Mouse (Mus musculus): ENCODE measurements at regions not wholly inside any gene's neighbourhood (a gene's known extent, or its start where the extent isn't known, plus 50 kb on each side); places are given as distances from the start of the nearest gene placed in this dataset.

DNA sequence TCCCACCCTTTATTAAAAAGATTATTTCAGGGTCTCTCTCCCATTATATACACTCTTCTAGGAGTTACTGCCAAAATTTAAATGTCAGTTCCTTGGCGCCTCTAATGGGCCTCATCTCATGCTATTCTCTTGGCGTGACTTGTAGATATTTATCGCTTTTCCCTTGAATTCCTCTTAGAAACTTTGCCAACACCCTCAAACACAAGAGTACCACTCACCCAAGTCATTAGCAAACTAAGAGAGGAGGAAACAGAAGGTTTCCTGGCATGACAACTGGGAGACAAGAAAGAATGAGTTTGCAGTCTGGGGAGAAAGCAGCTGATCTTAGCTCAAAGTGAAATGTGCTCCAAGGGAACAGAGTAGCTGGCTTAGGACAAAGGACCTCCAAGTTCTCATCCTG is 236.8 kb downstream of the Ipo11 start:
- H3K9me3 ChIP-seq (ENCODE audit: low read length), result peaks cover 4% of the 10 kb centered on the region; the same call in 1 of the 2 replicates
- H3K27me3 ChIP-seq (ENCODE audit: insufficient read depth, low read length), result no peaks in the 10 kb centered on the region
- no peak for TF ChIP-seq CTCF (conservative IDR thresholded peaks at IDR 0.05; ENCODE audit: low read length)
- TF ChIP-seq POU5F1 (IDR thresholded peaks at IDR 0.05; ENCODE audit: borderline replicate concordance, low read length), result no peak
- TF ChIP-seq NANOG (IDR thresholded peaks at IDR 0.05; ENCODE audit: borderline replicate concordance, low read length), result no peak
- H3K4me1 ChIP-seq (replicated peaks; ENCODE audit: low read depth, low read length), result no peaks in the 10 kb centered on the region
- H3K4me3 ChIP-seq (replicated peaks; ENCODE audit: low read length), result no peak overlapping the region
- no peaks in the 10 kb centered on the region for H3K36me3 ChIP-seq (ENCODE audit: insufficient read depth, low read length)

DNA sequence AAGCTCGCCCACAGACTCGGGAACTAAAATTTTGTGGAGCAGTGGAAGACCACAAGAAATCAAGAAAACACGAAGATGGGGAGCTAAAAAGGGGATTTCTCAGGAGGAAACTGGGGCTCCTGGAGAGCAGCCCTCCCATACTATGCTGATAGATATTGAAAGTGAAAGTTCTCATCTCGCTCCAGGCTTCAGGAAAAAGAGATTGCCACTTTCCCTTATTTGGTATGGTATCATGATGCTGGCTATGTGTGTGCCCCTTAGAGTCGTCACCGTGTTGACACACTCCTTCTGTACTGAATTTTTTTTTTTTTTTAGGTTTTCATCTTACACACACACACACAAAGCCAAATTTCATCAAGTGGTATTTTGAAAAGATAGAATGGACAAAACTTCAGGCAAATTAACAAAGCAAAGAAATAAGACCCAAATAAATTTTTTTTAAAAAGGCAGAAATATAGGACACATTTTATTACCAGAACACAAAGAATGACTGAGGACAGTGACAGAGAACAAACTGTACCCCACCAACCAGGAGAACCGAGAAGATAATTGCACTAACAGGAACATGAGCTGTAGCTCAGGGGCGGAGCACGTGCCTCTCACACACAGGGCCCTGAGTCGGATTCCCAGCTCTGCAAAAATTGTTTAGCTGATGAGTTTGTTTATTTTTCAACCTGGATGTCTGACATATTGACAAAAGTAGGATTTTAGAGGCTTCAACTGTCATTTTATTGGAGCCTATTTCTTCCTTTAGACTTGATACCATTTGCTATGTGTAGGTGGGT is 244.8 kb downstream of the Ipo11 start:
- no peaks in the 10 kb centered on the region for H3K4me1 ChIP-seq (replicated peaks; ENCODE audit: low read depth, low read length)
- TF ChIP-seq CTCF (conservative IDR thresholded peaks at IDR 0.05; ENCODE audit: low read length), result no peak
- no peak for TF ChIP-seq POU5F1 (IDR thresholded peaks at IDR 0.05; ENCODE audit: borderline replicate concordance, low read length)
- no peak for TF ChIP-seq NANOG (IDR thresholded peaks at IDR 0.05; ENCODE audit: borderline replicate concordance, low read length)
- no peak overlapping the region for H3K4me3 ChIP-seq (replicated peaks; ENCODE audit: low read length)
- H3K9me3 ChIP-seq (ENCODE audit: low read length), result peaks cover under 1% of the 10 kb centered on the region; the same call in 1 of the 2 replicates
- H3K27me3 ChIP-seq (ENCODE audit: insufficient read depth, low read length), result no peaks in the 10 kb centered on the region
- H3K36me3 ChIP-seq (ENCODE audit: insufficient read depth, low read length), result no peaks in the 10 kb centered on the region

DNA sequence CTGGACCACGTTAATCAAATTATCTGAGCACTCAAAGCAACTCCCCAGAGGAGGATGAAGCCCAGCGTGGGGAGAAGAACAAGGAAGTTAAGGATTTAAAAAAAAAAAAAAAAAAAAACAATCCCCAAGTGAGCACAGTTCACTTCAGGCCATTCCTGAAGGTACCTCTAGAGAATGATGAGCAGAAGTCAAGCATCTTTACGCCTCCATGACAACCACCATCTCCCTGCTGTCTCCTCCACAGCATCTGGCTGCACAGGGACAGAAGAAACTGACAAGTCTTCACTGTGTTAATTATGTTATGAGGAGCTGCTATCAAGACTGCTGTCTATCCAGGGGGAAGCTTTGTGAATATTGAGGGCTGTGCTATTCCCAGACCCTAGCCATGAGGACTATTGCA is 246.6 kb downstream of the Ipo11 start:
- TF ChIP-seq POU5F1 (IDR thresholded peaks at IDR 0.05; ENCODE audit: borderline replicate concordance, low read length), result no peak
- no peak for TF ChIP-seq NANOG (IDR thresholded peaks at IDR 0.05; ENCODE audit: borderline replicate concordance, low read length)
- TF ChIP-seq CTCF (conservative IDR thresholded peaks at IDR 0.05; ENCODE audit: low read length), result no peak
- Histone ChIP-seq H3K4me3 (replicated peaks; ENCODE audit: low read length) (no peak overlapping the region), H3K27me3 (ENCODE audit: insufficient read depth, low read length) (no peaks in the 10 kb centered on the region), H3K4me1 (replicated peaks; ENCODE audit: low read depth, low read length) (no peaks in the 10 kb centered on the region), H3K9me3 (ENCODE audit: low read length) (no peaks in the 10 kb centered on the region), H3K36me3 (ENCODE audit: insufficient read depth, low read length) (no peaks in the 10 kb centered on the region)

DNA sequence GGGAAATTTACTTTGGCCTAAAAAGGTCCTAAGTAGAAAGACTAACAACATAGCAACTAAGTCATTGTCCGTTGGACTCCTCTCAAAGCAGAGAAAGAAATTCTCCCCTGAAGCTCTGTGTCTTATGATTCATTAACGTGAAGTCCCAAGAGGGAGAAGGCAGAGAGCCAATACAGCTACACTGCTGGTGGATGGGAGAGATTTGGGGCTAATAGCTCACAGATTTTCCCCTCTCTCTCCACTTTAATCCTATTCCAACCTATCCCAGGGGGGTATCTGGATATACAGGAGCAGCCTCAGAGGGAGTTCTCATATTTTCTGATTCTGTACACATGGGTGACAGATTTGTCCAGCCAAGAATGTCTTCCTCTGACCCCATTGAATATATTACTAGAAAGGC is 247.1 kb downstream of the Ipo11 start:
- no peaks in the 10 kb centered on the region for H3K9me3 ChIP-seq (ENCODE audit: low read length)
- H3K4me1 ChIP-seq (replicated peaks; ENCODE audit: low read depth, low read length), result no peaks in the 10 kb centered on the region
- TF ChIP-seq POU5F1 (IDR thresholded peaks at IDR 0.05; ENCODE audit: borderline replicate concordance, low read length) (no peak), CTCF (conservative IDR thresholded peaks at IDR 0.05; ENCODE audit: low read length) (no peak), NANOG (IDR thresholded peaks at IDR 0.05; ENCODE audit: borderline replicate concordance, low read length) (no peak)
- H3K36me3 ChIP-seq (ENCODE audit: insufficient read depth, low read length), result no peaks in the 10 kb centered on the region
- H3K27me3 ChIP-seq (ENCODE audit: insufficient read depth, low read length), result no peaks in the 10 kb centered on the region
- H3K4me3 ChIP-seq (replicated peaks; ENCODE audit: low read length), result no peak overlapping the region

DNA sequence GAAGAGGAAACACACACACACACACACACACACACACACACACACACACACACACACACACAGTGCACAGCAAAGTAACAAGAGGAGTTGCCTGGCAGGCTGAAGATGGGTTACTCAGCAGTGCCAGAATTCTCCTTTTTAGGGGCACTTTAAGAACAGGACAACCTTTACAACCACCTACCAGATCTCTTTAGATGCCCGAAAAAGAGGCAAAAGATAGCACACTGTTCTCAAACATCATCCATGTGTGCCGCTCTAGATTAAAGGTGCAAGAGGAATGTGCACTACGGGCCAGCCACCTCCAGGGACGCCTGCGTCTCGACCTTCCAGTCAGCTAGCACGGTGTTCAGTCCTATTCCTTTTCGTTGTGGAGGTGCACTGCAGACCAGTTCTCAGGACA is 247.7 kb downstream of the Ipo11 start:
- Histone ChIP-seq H3K4me3 (replicated peaks; ENCODE audit: low read length) (no peak overlapping the region), H3K9me3 (ENCODE audit: low read length) (no peaks in the 10 kb centered on the region), H3K27me3 (ENCODE audit: insufficient read depth, low read length) (no peaks in the 10 kb centered on the region), H3K36me3 (ENCODE audit: insufficient read depth, low read length) (no peaks in the 10 kb centered on the region), H3K4me1 (replicated peaks; ENCODE audit: low read depth, low read length) (no peaks in the 10 kb centered on the region)
- no peak for TF ChIP-seq CTCF (conservative IDR thresholded peaks at IDR 0.05; ENCODE audit: low read length)
- no peak for TF ChIP-seq NANOG (IDR thresholded peaks at IDR 0.05; ENCODE audit: borderline replicate concordance, low read length)
- no peak for TF ChIP-seq POU5F1 (IDR thresholded peaks at IDR 0.05; ENCODE audit: borderline replicate concordance, low read length)

DNA sequence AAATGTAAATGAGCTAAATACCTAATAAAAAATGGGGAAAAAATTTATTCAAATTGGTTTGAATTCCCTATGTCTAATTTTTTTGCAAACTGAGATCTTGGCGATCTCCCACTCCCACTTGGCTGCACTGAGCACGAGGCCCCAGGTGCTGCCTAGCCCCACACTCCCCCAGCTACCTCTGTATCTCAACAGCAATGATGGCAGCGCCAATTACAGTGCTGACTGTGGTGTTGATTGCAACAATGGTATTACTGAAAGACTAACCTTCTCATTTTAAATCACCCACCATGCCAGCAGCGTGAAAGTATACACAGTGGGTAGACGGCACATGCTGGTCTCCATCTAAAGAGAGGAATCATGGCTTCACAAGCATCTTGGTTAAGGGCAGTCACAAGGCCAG is 267.1 kb downstream of the Ipo11 start:
- H3K4me1 ChIP-seq (replicated peaks; ENCODE audit: low read depth, low read length), result no peaks in the 10 kb centered on the region
- no peaks in the 10 kb centered on the region for H3K36me3 ChIP-seq (ENCODE audit: insufficient read depth, low read length)
- H3K27me3 ChIP-seq (ENCODE audit: insufficient read depth, low read length), result no peaks in the 10 kb centered on the region
- no peak for TF ChIP-seq NANOG (IDR thresholded peaks at IDR 0.05; ENCODE audit: borderline replicate concordance, low read length)
- no peak for TF ChIP-seq POU5F1 (IDR thresholded peaks at IDR 0.05; ENCODE audit: borderline replicate concordance, low read length)
- no peaks in the 10 kb centered on the region for H3K9me3 ChIP-seq (ENCODE audit: low read length)
- H3K4me3 ChIP-seq (replicated peaks; ENCODE audit: low read length), result no peak overlapping the region

DNA sequence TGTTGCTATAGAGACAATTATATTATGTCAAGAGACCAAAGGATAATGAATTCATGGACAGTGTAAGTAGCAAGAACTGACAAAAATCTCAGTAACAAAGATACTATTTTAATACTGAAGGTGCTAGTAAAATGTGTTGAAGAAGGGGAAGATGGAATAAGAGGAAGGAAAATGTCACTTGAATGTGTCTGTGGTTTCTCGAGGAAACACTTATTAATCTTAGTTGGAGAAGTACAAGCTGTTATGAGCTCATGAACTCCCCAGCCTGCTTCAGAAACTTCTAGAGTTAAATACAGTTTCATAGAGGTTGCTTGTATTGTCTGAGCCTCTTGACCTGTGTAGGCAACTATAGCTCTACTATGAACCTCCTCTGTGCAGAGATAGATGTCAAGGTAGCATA is 274.6 kb downstream of the Ipo11 start:
- no peak overlapping the region for H3K4me3 ChIP-seq (replicated peaks; ENCODE audit: low read length)
- H3K27me3 ChIP-seq (ENCODE audit: insufficient read depth, low read length), result no peaks in the 10 kb centered on the region
- peaks cover 26% of the 10 kb centered on the region for H3K9me3 ChIP-seq (ENCODE audit: low read length)
- no peaks in the 10 kb centered on the region for H3K4me1 ChIP-seq (replicated peaks; ENCODE audit: low read depth, low read length)
- no peaks in the 10 kb centered on the region for H3K36me3 ChIP-seq (ENCODE audit: insufficient read depth, low read length)
- TF ChIP-seq CTCF (conservative IDR thresholded peaks at IDR 0.05; ENCODE audit: low read length), result no peak
- TF ChIP-seq NANOG (IDR thresholded peaks at IDR 0.05; ENCODE audit: borderline replicate concordance, low read length), result no peak
- no peak for TF ChIP-seq POU5F1 (IDR thresholded peaks at IDR 0.05; ENCODE audit: borderline replicate concordance, low read length)

DNA sequence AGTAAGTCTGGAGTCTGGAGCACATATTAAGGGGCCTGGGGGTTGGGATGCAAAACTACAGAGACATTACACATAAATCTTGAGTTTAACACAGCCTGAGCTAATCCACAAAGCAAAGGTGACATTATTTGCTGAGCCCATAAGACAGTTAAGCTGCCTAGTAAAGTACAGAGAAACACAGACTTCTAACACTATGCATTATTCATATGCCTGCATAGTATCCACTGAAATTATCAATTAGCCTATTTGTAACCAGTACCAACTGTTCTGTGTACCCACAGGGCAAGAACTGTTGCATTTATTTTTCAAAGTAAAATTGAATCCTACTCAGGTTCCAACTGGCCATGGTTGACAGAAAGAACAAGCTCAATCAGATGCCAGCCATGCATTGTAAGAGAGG is 287.4 kb downstream of the Ipo11 start:
- H3K27me3 ChIP-seq (ENCODE audit: insufficient read depth, low read length), result no peaks in the 10 kb centered on the region
- no peaks in the 10 kb centered on the region for H3K4me1 ChIP-seq (replicated peaks; ENCODE audit: low read depth, low read length)
- no peak overlapping the region for H3K4me3 ChIP-seq (replicated peaks; ENCODE audit: low read length)
- H3K9me3 ChIP-seq (ENCODE audit: low read length), result peaks cover 5% of the 10 kb centered on the region; the same call in 1 of the 2 replicates
- no peak for TF ChIP-seq NANOG (IDR thresholded peaks at IDR 0.05; ENCODE audit: borderline replicate concordance, low read length)
- no peak for TF ChIP-seq POU5F1 (IDR thresholded peaks at IDR 0.05; ENCODE audit: borderline replicate concordance, low read length)
- TF ChIP-seq CTCF (conservative IDR thresholded peaks at IDR 0.05; ENCODE audit: low read length), result no peak
- no peaks in the 10 kb centered on the region for H3K36me3 ChIP-seq (ENCODE audit: insufficient read depth, low read length)
